Mouse (Mus musculus) lung, adult 2 months (tissue): Measurements from ENCODE around the gene Olfr575.

Experiments
- CTCF ChIP-seq: fragments of 200-500 bp; IDR thresholded peaks from 2 replicates; pipeline ENCODE4 v1.5.1; 2011; ENCODE audit warnings: mild to moderate bottlenecking, low read length, control low read depth; ENCODE audit not compliant: insufficient read depth
- POLR2A ChIP-seq: fragments of 200-500 bp; IDR thresholded peaks from 2 replicates; pipeline ENCODE4 v1.6.1; 2011; ENCODE audit warnings: low read depth, mild to moderate bottlenecking, control low read depth, low read length, borderline replicate concordance; ENCODE audit errors: extremely low read depth

- TF ChIP-seq CTCF (no peak), POLR2A (no peak)
Observed at GRCm38 (mm10) chr7:102975843-102976242, 17.3 kb upstream of the Olfr575 start, which contains the start of gene Olfr577.
